Mouse (Mus musculus) hindbrain, embryonic 14.5 days (tissue): ENCODE data around the gene Hecw1. TPM values are rescaled to one million over a fixed set of nuclear protein-coding genes. Genes with fewer than 3 reads are reported as not detected.

Experiments
- ATAC-seq: fragments of 200-750 bp; cut with Nextera tagmentation; 2 replicates; pipeline ENCODE4 v1.8.0; 2017; ENCODE audit warnings: moderate number of reproducible peaks, mild to moderate bottlenecking, moderate TSS enrichment, moderate library complexity; ENCODE audit not compliant: low FRiP score
- DNase-seq: peaks from one replicate; pipeline ENCODE4 v3.0.0-alpha.2; 2015; ENCODE audit warnings: low spot score
- H3K27ac ChIP-seq: fragments of 300-500 bp; sonication (generic); 2 replicates; pipeline ENCODE4 v1.5.1; 2014; ENCODE audit warnings: mild to moderate bottlenecking, moderate library complexity
- H3K27me3 ChIP-seq: fragments of 300-500 bp; sonication (generic); 2 replicates; pipeline ENCODE4 v1.6.1; 2014; ENCODE audit warnings: mild to moderate bottlenecking, low read length, mixed read lengths; ENCODE audit not compliant: control insufficient read depth, insufficient read depth
- H3K36me3 ChIP-seq: fragments of 300-500 bp; sonication (generic); replicated peaks from 2 replicates; pipeline ENCODE4 v1.6.1; 2014; ENCODE audit not compliant: control insufficient read depth, insufficient read depth
- H3K4me1 ChIP-seq: fragments of 300-500 bp; sonication (generic); replicated peaks from 2 replicates; pipeline ENCODE4 v1.6.1; 2014; ENCODE audit warnings: antibody characterized with exemption, low read length, mixed read lengths; ENCODE audit not compliant: control insufficient read depth, insufficient read depth
- H3K4me2 ChIP-seq: fragments of 300-500 bp; sonication (generic); replicated peaks from 2 replicates; pipeline ENCODE4 v1.6.1; 2014; ENCODE audit warnings: mild to moderate bottlenecking, moderate library complexity
- H3K4me3 ChIP-seq: fragments of 300-500 bp; sonication (generic); replicated peaks from 2 replicates; pipeline ENCODE4 v1.5.1; 2014; ENCODE audit warnings: mild to moderate bottlenecking, low read length
- H3K9ac ChIP-seq: fragments of 300-500 bp; sonication (generic); 2 replicates; pipeline ENCODE4 v1.6.1; 2014
- H3K9me3 ChIP-seq: fragments of 300-500 bp; sonication (generic); 2 replicates; pipeline ENCODE4 v1.6.1; 2016; ENCODE audit warnings: low read length; ENCODE audit not compliant: control insufficient read depth
- WGBS: fragments of 180-500 bp; shearing (Covaris S2); extraction: QIAGEN DNeasy Blood & Tissue Kit; methylation state at CpG from one replicate; pipeline ENCODE4 v1.1.7; 2014; 5-methylcytosine and 5-hydroxymethylcytosine counted together
- polyA plus RNA-seq: library from polyadenylated mRNA; unstranded; fragments of >200 nt; fragmentation: Nextera tagmentation; extraction: Ambion mirVana; gene quantifications from 2 replicates; pipeline ENCODE4 v1.2.1, GENCODE M21; 2014

Hecw1 gene
- polyA plus RNA-seq, 1 experiment from 2014 or later = 42.6 TPM

DNA sequence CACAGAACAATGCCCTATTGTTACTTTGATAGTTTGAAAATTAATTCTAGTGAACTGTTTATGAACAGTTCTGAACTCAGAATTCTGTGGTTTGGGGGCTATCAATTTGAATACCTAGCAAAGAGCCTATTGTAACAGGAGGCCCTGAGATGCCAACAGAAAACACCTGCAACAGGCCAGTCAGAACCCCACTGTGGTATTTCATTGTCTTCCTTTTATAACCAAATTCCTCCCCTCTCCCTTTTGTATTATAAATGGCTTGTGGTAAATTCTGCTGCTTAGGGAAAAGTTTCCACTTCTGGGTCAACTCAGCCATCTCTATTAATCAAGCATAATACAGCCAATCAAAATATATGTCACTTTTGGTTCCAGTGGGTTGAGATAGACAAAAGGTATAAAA is 83.5 kb downstream of the Hecw1 start:
- Histone ChIP-seq H3K27ac (no peak overlapping the region), H3K27me3 (no peaks in the 10 kb centered on the region), H3K4me3 (no peak overlapping the region), H3K4me1 (no peaks in the 10 kb centered on the region), H3K4me2 (no peak overlapping the region), H3K9me3 (no peaks in the 10 kb centered on the region), H3K9ac (no peak overlapping the region), H3K36me3 (no peaks in the 10 kb centered on the region)
- ATAC-seq = no peak
- DNase-seq = no peak

- Histone ChIP-seq H3K36me3 (no peaks in the 10 kb centered on the region), H3K9me3 (no peaks in the 10 kb centered on the region), H3K9ac (no peak overlapping the region), H3K27ac (no peak overlapping the region), H3K4me2 (no peak overlapping the region), H3K4me1 (no peaks in the 10 kb centered on the region), H3K4me3 (no peak overlapping the region), H3K27me3 (no peaks in the 10 kb centered on the region)
- 89% methylated on average over 6 of the region's 6 CpGs for WGBS
- DNase-seq = no peak
- ATAC-seq = no peak
Measured at GRCm38 (mm10) chr13:14428845-14429553, 94.0 kb downstream of the Hecw1 start.

- no peak overlapping the region for H3K9ac ChIP-seq
- H3K4me2 ChIP-seq = no peak overlapping the region
- no peak for DNase-seq
- no peaks in the 10 kb centered on the region for H3K36me3 ChIP-seq
- H3K27me3 ChIP-seq = no peaks in the 10 kb centered on the region
- no peaks in the 10 kb centered on the region for H3K9me3 ChIP-seq
- no peaks in the 10 kb centered on the region for H3K4me1 ChIP-seq
- WGBS = 83% methylated on average over 2 of the region's 2 CpGs
- H3K27ac ChIP-seq = no peak overlapping the region
- no peak overlapping the region for H3K4me3 ChIP-seq
- no peak for ATAC-seq
Measured at GRCm38 (mm10) chr13:14424836-14425235, 98.2 kb downstream of the Hecw1 start.

GRCm38 (mm10) chr13:14413405-14413804 is 109.6 kb downstream of the Hecw1 start:
- Histone ChIP-seq H3K4me2 (no peak overlapping the region), H3K9ac (no peak overlapping the region), H3K36me3 (no peaks in the 10 kb centered on the region; the same call in 1 of the 2 replicates), H3K4me1 (no peaks in the 10 kb centered on the region), H3K27me3 (no peaks in the 10 kb centered on the region), H3K9me3 (no peaks in the 10 kb centered on the region), H3K4me3 (no peak overlapping the region), H3K27ac (no peak overlapping the region)
- ATAC-seq (no peak), DNase-seq (no peak)
- WGBS = 80% methylated on average over 1 of the region's 1 CpGs

GRCm38 (mm10) chr13:14374470-14374869 is 148.6 kb downstream of the Hecw1 start:
- H3K4me1 ChIP-seq = no peaks in the 10 kb centered on the region
- peaks cover 19% of the 10 kb centered on the region for H3K36me3 ChIP-seq
- DNase-seq (no peak), ATAC-seq (no peak)
- H3K27ac ChIP-seq = no peak overlapping the region
- H3K27me3 ChIP-seq = no peaks in the 10 kb centered on the region
- H3K9ac ChIP-seq = no peak overlapping the region
- H3K4me3 ChIP-seq = no peak overlapping the region
- no peaks in the 10 kb centered on the region for H3K9me3 ChIP-seq
- H3K4me2 ChIP-seq = no peak overlapping the region

DNA sequence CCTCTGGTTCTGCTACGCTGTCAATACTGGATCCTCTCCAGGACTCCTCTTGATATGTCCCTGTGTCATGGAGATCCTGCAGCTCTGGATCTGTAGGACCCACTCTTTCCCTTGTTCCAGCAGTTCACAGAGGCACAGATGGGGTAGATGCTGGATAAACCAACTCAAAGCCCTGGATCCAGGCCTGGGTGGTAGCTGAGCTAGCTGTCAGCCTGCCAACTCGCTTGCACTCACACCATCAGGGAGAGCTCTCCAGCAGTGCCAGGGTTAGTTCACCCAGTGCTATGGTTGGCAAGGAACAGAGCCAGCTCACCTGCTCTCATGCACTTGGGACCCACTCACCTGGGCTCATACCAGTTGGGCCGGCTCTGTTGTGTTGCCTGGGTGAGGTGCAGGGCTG is 157.5 kb downstream of the Hecw1 start:
- no peak overlapping the region for H3K4me2 ChIP-seq
- 0 out of 2 replicates have a peak, but pooled peaks cover 3% of the 10 kb centered on the region for H3K9me3 ChIP-seq
- no peaks in the 10 kb centered on the region for H3K27me3 ChIP-seq
- DNase-seq = no peak
- H3K27ac ChIP-seq = no peak overlapping the region
- H3K4me3 ChIP-seq = no peak overlapping the region
- H3K36me3 ChIP-seq = peaks cover 20% of the 10 kb centered on the region
- no peaks in the 10 kb centered on the region for H3K4me1 ChIP-seq
- ATAC-seq = no peak
- no peak overlapping the region for H3K9ac ChIP-seq
- WGBS = 87% methylated on average over 3 of the region's 3 CpGs

DNA sequence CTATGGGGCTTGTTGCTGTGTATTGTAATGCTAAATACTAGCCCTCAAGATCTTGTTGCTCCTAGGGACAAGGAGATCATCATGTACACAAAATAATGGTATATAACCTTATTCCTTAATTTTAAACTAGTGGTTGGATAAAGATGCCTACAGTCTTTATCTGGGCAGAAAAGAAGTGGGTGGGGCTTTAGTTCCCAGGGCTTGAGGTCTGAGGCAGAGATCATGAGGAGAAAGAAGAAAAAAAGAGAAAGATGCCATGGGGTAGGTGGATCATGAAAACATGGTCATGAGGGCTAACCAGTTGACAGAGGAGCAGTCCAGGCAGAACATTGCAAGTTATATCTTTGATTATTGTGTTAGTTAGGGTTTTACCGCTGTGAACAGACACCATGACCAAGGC is 195.8 kb downstream of the Hecw1 start:
- DNase-seq (no peak), ATAC-seq (no peak)
- Histone ChIP-seq H3K4me2 (no peak overlapping the region), H3K4me1 (no peaks in the 10 kb centered on the region), H3K4me3 (no peak overlapping the region), H3K9ac (no peak overlapping the region), H3K9me3 (peaks cover 14% of the 10 kb centered on the region; the same call in 1 of the 2 replicates), H3K36me3 (peaks cover 10% of the 10 kb centered on the region), H3K27me3 (no peaks in the 10 kb centered on the region), H3K27ac (no peak overlapping the region)
- WGBS = 100% methylated on average over 1 of the region's 1 CpGs

DNA sequence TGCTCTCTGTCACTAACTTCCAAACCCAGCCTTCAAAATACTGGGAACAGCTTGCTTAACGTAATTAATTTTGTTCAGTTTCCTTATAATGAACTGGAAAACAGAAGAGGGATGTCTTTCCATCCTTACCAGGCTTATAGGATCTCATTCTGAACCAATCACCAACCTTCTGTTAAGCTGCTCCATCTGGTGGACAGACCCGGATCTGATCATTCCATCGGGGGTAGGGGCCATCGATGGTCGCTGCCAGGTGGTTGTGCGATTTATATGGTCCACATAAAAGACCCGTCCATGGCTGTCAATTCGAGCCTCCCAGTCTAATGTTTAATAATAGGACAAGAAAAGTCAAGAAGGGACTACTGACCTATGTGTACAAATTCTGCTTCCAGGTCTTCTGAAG is 216.4 kb downstream of the Hecw1 start:
- H3K9ac ChIP-seq = no peak overlapping the region
- peaks cover 54% of the 10 kb centered on the region for H3K36me3 ChIP-seq
- no peak overlapping the region for H3K4me3 ChIP-seq
- H3K27ac ChIP-seq = no peak overlapping the region
- ATAC-seq (no peak), DNase-seq (no peak)
- H3K9me3 ChIP-seq = no peaks in the 10 kb centered on the region
- no peaks in the 10 kb centered on the region for H3K27me3 ChIP-seq
- no peak overlapping the region for H3K4me2 ChIP-seq
- WGBS = 41% methylated on average over 8 of the region's 8 CpGs
- no peaks in the 10 kb centered on the region for H3K4me1 ChIP-seq

- Histone ChIP-seq H3K4me3 (no peak overlapping the region), H3K27me3 (no peaks in the 10 kb centered on the region), H3K9ac (no peak overlapping the region), H3K27ac (no peak overlapping the region), H3K4me1 (no peaks in the 10 kb centered on the region), H3K4me2 (no peak overlapping the region), H3K36me3 (peaks cover 57% of the 10 kb centered on the region), H3K9me3 (no peaks in the 10 kb centered on the region)
- DNase-seq (no peak), ATAC-seq (no peak)
- 100% methylated on average over 1 of the region's 1 CpGs for WGBS
Measured at GRCm38 (mm10) chr13:14304103-14304502, 218.9 kb downstream of the Hecw1 start.

GRCm38 (mm10) chr13:14302921-14303320 is 220.1 kb downstream of the Hecw1 start:
- H3K4me2 ChIP-seq = no peak overlapping the region
- ATAC-seq (no peak), DNase-seq (no peak)
- peaks cover 68% of the 10 kb centered on the region for H3K36me3 ChIP-seq
- H3K9me3 ChIP-seq = no peaks in the 10 kb centered on the region
- H3K27me3 ChIP-seq = no peaks in the 10 kb centered on the region
- no peak overlapping the region for H3K4me3 ChIP-seq
- no peak overlapping the region for H3K27ac ChIP-seq
- H3K4me1 ChIP-seq = no peaks in the 10 kb centered on the region
- H3K9ac ChIP-seq = no peak overlapping the region
- WGBS = 58% methylated on average over 2 of the region's 2 CpGs
